Mouse (Mus musculus) heart, embryonic 14.5 days (tissue): ENCODE data around the gene Palld. TPM values are rescaled to one million over a fixed set of nuclear protein-coding genes. Genes with fewer than 3 reads are reported as not detected.

ENCODE experiments used
- ATAC-seq: fragments of 200-750 bp; cut with Nextera tagmentation; 2 replicates; pipeline ENCODE4 v1.8.0; 2017; ENCODE audit warnings: low read depth, moderate TSS enrichment; ENCODE audit not compliant: insufficient number of reproducible peaks, insufficient read depth, low FRiP score
- H3K27ac ChIP-seq, 2 experiments: fragments of 200-500 bp in 1 of 2; fragments of 300-500 bp in 1 of 2; sonication (generic) in 1 of 2; replicated peaks in 1 of 2; 2 replicates each; pipeline ENCODE4 v1.5.1; 2012 to 2014; ENCODE audit warnings: low read depth in 2 of 2, low read length in 2 of 2, control low read depth in 1 of 2, mild to moderate bottlenecking in 1 of 2, mixed read lengths in 1 of 2; ENCODE audit not compliant: control insufficient read depth in 1 of 2, insufficient read depth in 1 of 2
- H3K27me3 ChIP-seq: fragments of 300-500 bp; sonication (generic); 2 replicates; pipeline ENCODE4 v1.6.1; 2014; ENCODE audit warnings: mild to moderate bottlenecking, low read length, control low read depth; ENCODE audit not compliant: control insufficient read depth, insufficient read depth
- H3K36me3 ChIP-seq: fragments of 300-500 bp; sonication (generic); 2 replicates; pipeline ENCODE4 v1.6.1; 2014; ENCODE audit warnings: mild to moderate bottlenecking, control low read depth, low read length, mixed read lengths; ENCODE audit not compliant: control insufficient read depth, insufficient read depth
- H3K4me1 ChIP-seq, 2 experiments: fragments of 200-500 bp in 1 of 2; fragments of 300-500 bp in 1 of 2; sonication (generic) in 1 of 2; 2 replicates each; pipeline ENCODE4 v1.6.1; 2012 to 2014; ENCODE audit warnings: low read length in 2 of 2, control low read depth in 1 of 2, mixed read lengths in 1 of 2; ENCODE audit not compliant: control insufficient read depth in 2 of 2, insufficient read depth in 2 of 2
- H3K4me2 ChIP-seq: fragments of 300-500 bp; sonication (generic); 2 replicates; pipeline ENCODE4 v1.6.1; 2014; ENCODE audit warnings: mild to moderate bottlenecking, low read length
- H3K4me3 ChIP-seq, 2 experiments: fragments of 200-500 bp in 1 of 2; fragments of 300-500 bp in 1 of 2; sonication (generic) in 1 of 2; 2 replicates each; pipeline ENCODE4 v1.5.1; 2012 to 2014; ENCODE audit warnings: low read length in 2 of 2, mild to moderate bottlenecking in 2 of 2, control low read depth in 1 of 2, low read depth in 1 of 2, moderate library complexity in 1 of 2; ENCODE audit not compliant: control insufficient read depth in 1 of 2, insufficient read depth in 1 of 2
- H3K9ac ChIP-seq: fragments of 300-500 bp; sonication (generic); 2 replicates; pipeline ENCODE4 v1.6.1; 2014; ENCODE audit warnings: mild to moderate bottlenecking, low read length
- H3K9me3 ChIP-seq: fragments of 300-500 bp; sonication (generic); 2 replicates; pipeline ENCODE4 v1.6.1; 2016; ENCODE audit warnings: low read length, control low read depth; ENCODE audit not compliant: control insufficient read depth
- WGBS: fragments of 180-500 bp; shearing (Covaris S2); extraction: QIAGEN DNeasy Blood & Tissue Kit; methylation state at CpG from one replicate; pipeline ENCODE4 v1.1.7; 2014; 5-methylcytosine and 5-hydroxymethylcytosine counted together
- polyA plus RNA-seq: library from polyadenylated mRNA; unstranded; fragments of >200 nt; fragmentation: Nextera tagmentation; extraction: Ambion mirVana; gene quantifications from 2 replicates; pipeline ENCODE4 v1.2.1, GENCODE M21; 2014

Palld gene
- polyA plus RNA-seq, 1 experiment from 2014 or later = 187 TPM

DNA sequence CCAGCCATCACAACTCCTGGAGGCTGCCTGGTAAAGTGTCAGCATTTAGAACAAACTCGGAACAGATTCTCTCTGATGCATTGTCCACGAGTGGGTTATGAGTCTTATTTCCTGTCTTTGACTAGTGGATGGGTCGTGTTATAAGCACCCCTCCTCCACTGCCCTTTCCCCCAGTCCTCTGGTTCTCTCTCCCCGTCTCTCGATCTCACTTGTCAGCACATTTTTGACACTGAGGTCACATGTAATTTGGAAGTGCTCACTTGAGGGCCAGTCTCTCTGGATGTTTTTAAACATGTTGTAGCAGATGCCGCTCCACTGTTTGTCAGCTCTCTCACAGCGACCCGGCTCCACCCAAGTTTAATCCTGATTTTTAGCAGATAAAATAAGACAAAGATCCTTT, 237.5 kb downstream of the Palld start:
- Histone ChIP-seq H3K9me3 (no peaks in the 10 kb centered on the region), H3K4me3 (no peak overlapping the region), H3K27me3 (no peaks in the 10 kb centered on the region), H3K4me2 (0 out of 2 replicates have a peak overlapping the region, but pooled peaks have one; percentile 1), H3K9ac (no peak overlapping the region), H3K4me1 (peaks cover 20 to 31% of the 10 kb centered on the region in 2 experiments), H3K36me3 (peaks cover 48% of the 10 kb centered on the region), H3K27ac (peak overlapping the region; percentile 54 to 62)
- ATAC-seq = 0 out of 2 replicates have a peak, but pooled peaks have one; percentile 58
- 14% methylated on average over 8 of the region's 8 CpGs for WGBS

DNA sequence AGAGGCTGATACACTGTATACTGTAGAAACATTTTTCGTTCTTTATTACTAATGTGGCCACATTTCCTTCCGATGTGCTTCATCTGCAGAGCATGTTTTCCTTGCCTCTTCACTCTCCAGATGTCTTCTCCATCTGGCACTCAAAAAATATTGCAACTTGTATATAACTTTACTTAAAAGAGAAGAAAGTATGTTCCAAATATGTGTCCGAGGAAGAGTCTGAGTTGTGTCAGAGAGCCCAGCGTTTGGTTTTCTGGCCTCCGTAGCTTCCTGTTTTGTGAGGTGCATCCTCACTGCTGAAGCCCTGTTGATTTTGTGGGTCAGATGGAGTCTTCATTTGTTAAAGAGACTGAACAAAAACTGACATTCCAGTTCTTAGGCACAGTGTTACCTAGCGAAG, 238.3 kb downstream of the Palld start:
- Histone ChIP-seq H3K9ac (no peak overlapping the region), H3K27ac (no peak overlapping the region), H3K4me2 (no peak overlapping the region), H3K4me3 (no peak overlapping the region), H3K36me3 (peaks cover 47% of the 10 kb centered on the region), H3K4me1 (peaks cover 20 to 31% of the 10 kb centered on the region in 2 experiments), H3K27me3 (no peaks in the 10 kb centered on the region), H3K9me3 (no peaks in the 10 kb centered on the region)
- ATAC-seq = no peak
- WGBS = 93% methylated on average over 6 of the region's 6 CpGs

DNA sequence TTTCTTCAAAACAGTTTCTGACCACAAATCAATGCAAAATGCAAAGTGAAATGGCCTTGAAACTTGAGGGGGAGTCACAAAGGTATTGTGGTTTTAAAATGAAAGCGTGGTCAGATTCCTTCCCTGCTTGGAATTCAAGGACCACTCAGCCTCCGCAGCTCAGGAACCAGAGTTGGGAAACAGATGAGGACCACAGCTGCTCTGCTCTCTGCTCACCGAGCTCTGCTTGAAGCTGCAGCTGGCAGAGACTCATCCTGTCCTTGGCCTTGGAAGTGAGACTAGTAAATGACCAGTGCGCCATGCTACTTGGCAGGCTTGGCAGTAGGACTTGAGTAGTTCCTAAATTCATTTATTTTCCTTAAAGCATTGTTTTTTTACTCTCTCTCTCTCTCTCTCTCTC, 239.7 kb downstream of the Palld start:
- 84% methylated on average over 4 of the region's 4 CpGs for WGBS
- H3K27me3 ChIP-seq = no peaks in the 10 kb centered on the region
- H3K9me3 ChIP-seq = no peaks in the 10 kb centered on the region
- 0 out of 4 replicates have a peak overlapping the region, but pooled peaks of 1 of the 2 experiments have one; percentile 17 for H3K27ac ChIP-seq
- no peak overlapping the region for H3K4me2 ChIP-seq
- no peak overlapping the region for H3K4me3 ChIP-seq
- H3K4me1 ChIP-seq = peaks cover 20 to 31% of the 10 kb centered on the region in 2 experiments
- peaks cover 57% of the 10 kb centered on the region for H3K36me3 ChIP-seq
- no peak for ATAC-seq
- H3K9ac ChIP-seq = no peak overlapping the region

DNA sequence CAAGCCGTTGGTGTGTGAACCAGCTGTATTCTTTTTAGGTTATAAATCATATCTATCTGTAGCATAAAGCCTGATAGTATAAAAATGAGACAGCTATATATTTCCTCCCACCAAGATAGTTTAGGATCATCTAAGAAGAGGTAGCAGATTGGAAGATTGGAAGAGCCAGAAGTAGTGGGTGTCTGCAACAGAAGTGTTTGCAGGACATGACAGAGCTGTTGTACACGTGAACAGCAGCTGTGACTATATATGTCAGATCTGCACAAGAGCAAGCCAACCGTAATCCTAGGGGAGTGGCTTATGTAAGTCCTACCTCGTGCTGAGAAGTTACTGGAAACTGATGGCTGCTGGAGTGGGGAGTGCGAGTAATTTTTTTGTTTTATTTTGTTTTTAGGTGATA, 240.9 kb downstream of the Palld start:
- Histone ChIP-seq H3K4me2 (no peak overlapping the region), H3K36me3 (peaks cover 50% of the 10 kb centered on the region), H3K4me1 (peaks cover 14 to 25% of the 10 kb centered on the region in 2 experiments), H3K9me3 (no peaks in the 10 kb centered on the region), H3K27me3 (no peaks in the 10 kb centered on the region), H3K27ac (no peak overlapping the region), H3K9ac (no peak overlapping the region), H3K4me3 (no peak overlapping the region)
- no peak for ATAC-seq
- WGBS = 74% methylated on average over 5 of the region's 5 CpGs

DNA sequence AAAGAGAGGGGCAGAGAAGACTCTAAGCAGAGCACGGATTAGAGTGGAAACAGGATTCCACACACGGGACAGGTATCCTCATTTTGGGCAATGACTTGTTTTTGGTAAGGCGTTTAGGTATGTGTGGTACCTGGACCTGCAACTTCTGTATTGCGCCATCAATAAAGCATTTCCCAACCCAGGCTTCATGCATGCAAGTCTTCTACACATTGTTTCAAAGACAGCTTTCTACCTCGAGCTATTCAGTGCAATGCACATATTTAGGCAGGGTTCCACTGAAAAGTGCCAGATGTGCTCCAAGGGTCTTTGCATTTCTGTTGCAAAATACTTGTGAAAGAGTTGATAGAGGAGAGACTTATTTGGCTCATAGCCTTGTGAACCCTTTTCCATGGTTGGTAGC, 241.5 kb downstream of the Palld start:
- no peak overlapping the region for H3K4me2 ChIP-seq
- H3K9ac ChIP-seq = no peak overlapping the region
- H3K9me3 ChIP-seq = no peaks in the 10 kb centered on the region
- no peak for ATAC-seq
- H3K27ac ChIP-seq = no peak overlapping the region
- peaks cover 9 to 19% of the 10 kb centered on the region in 2 experiments for H3K4me1 ChIP-seq
- H3K4me3 ChIP-seq = no peak overlapping the region
- peaks cover 46% of the 10 kb centered on the region for H3K36me3 ChIP-seq
- WGBS = 86% methylated on average over 5 of the region's 5 CpGs
- H3K27me3 ChIP-seq = no peaks in the 10 kb centered on the region

DNA sequence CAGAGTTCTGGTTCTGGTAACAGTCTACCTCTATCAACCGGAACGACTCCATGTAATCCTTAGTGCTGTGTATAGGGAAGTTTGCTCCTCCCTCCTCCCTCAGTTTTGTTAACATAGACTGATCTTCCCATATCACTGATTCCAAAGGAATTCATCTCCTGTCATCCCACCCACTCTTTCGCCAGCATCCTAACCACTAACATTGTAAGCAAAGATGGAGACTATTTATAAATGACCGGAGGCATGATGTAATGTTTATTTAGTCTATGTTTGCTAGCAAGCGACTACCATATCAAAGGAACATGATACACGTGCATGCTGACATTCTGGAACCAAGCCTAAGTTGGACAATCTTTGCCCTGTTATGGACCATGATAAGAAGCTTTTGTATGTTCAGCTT, 250.5 kb downstream of the Palld start:
- peaks cover 3% of the 10 kb centered on the region; the same call in 1 of the 2 replicates for H3K36me3 ChIP-seq
- H3K27me3 ChIP-seq = no peaks in the 10 kb centered on the region
- 31% methylated on average over 6 of the region's 6 CpGs for WGBS
- peaks cover 12 to 46% of the 10 kb centered on the region in 2 experiments for H3K4me1 ChIP-seq
- H3K4me2 ChIP-seq = no peak overlapping the region
- no peak overlapping the region; a peak in 1 of 4 replicates for H3K27ac ChIP-seq
- no peak for ATAC-seq
- no peak overlapping the region for H3K9ac ChIP-seq
- no peaks in the 10 kb centered on the region for H3K9me3 ChIP-seq
- no peak overlapping the region for H3K4me3 ChIP-seq

DNA sequence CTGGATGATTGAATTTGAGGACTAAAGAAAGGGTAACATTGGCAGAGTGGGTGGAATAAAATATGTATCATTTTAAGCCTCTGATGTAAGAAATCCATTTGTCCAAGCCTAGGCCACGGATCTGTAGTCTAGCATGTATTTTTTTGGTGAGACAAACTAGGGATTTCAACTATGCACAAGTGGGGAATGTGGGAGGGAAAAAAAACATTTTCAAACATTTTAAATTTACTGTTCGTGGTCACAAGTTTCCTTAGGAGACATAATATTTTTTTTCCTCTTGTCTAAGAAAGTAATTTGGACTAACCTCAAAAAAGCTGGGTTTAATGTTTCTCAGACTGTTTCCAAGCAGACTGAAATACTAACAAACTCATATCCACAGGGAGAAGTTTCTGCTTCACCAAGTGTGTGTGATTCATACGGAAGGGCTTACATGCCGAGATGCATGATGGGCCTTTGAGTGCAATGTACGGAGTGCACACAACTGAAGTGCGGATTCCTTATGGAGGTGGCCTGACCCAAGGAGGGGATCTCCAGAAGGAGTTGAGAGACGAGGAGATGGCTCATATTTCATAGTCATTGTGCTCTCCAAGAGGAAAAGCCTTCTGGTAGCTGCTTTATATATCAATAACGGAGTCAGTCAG, 256.2 kb downstream of the Palld start:
- peaks cover 28% of the 10 kb centered on the region for H3K36me3 ChIP-seq
- H3K27ac ChIP-seq = no peak overlapping the region
- H3K9ac ChIP-seq = no peak overlapping the region
- H3K4me3 ChIP-seq = no peak overlapping the region
- H3K4me2 ChIP-seq = no peak overlapping the region
- peaks cover 14 to 46% of the 10 kb centered on the region in 2 experiments for H3K4me1 ChIP-seq
- WGBS = 85% methylated on average over 8 of the region's 8 CpGs
- ATAC-seq = no peak
- no peaks in the 10 kb centered on the region for H3K9me3 ChIP-seq
- H3K27me3 ChIP-seq = no peaks in the 10 kb centered on the region

DNA sequence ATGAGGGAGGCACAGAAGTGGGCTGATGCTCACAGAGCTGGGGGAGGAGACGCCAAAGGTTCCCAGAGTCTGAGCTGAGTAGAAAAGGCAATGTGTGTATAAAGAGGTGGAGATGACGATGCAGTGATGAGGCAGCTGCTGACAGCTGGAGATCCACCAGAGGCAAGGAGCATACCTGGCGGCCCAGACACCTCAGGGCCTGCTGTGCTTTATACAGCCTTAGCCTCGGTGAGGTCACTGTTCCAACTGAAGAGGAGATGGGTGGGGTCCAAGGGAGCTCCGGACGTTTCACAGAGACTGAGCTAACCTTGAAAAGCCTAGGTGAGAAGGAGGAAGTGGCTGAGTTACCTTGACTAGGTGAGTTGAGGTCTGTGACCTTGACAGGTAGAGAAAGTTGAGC, 256.8 kb downstream of the Palld start:
- Histone ChIP-seq H3K4me3 (no peak overlapping the region), H3K9ac (no peak overlapping the region), H3K9me3 (no peaks in the 10 kb centered on the region), H3K4me2 (no peak overlapping the region), H3K27ac (no peak overlapping the region), H3K27me3 (no peaks in the 10 kb centered on the region), H3K4me1 (peaks cover 14 to 50% of the 10 kb centered on the region in 2 experiments), H3K36me3 (peaks cover 28% of the 10 kb centered on the region)
- WGBS = 63% methylated on average over 6 of the region's 6 CpGs
- ATAC-seq = no peak
